Mouse (Mus musculus) ES-Bruce4 (cell line): ENCODE data around the gene Jam2.

Experiments used
- CTCF ChIP-seq: IDR thresholded peaks from one replicate; pipeline ENCODE4 v1.8.1; 2011; ENCODE audit warnings: low read depth, low read length
- POLR2A ChIP-seq: IDR thresholded peaks from one replicate; pipeline ENCODE4 v1.8.1; 2011; ENCODE audit warnings: low read length; ENCODE audit not compliant: insufficient read depth

DNA sequence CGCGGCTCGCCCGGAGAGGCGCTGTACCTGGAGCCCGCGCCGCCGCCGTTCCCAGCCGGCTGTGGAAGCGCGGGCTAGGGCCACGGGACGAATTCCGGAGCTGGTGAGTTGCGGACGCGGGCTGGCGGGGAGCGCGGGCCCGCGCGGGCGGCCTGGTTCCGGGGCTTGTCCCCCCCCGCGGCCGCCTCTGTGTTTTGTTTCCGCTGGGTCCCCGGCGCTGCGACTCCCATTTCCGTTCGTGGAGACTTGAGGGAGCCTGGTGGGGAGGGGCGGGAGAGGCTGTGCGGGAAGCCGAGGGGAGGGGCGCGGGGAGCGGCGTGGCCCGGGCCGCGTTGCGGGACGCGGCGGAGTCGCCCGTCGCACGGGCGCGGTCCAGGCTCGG is 61.5 kb downstream of the Jam2 start, which contains the start of gene Atp5j:
- TF ChIP-seq CTCF = no peak
- no peak for TF ChIP-seq POLR2A
